Mouse (Mus musculus) brain, embryonic 14.5 days (tissue): Measurements from ENCODE around the gene Spg20. TPM values are rescaled to one million over a fixed set of nuclear protein-coding genes. Genes with fewer than 3 reads are reported as not detected.

ENCODE experiments used
- DNase-seq: peaks from one replicate; pipeline ENCODE4 v3.0.0-alpha.2; 2011; ENCODE audit warnings: low read depth
- CTCF ChIP-seq: fragments of 200-500 bp; IDR thresholded peaks from 2 replicates; pipeline ENCODE4 v1.5.1; 2012; ENCODE audit warnings: inconsistent platforms, mild to moderate bottlenecking, moderate library complexity, borderline replicate concordance; ENCODE audit not compliant: insufficient read depth, insufficient read length; ENCODE audit errors: extremely low read depth
- POLR2A ChIP-seq: fragments of 200-500 bp; IDR thresholded peaks from 2 replicates; pipeline ENCODE4 v1.6.1; 2012; ENCODE audit warnings: mild to moderate bottlenecking, inconsistent platforms, borderline replicate concordance; ENCODE audit not compliant: poor library complexity, insufficient read depth, insufficient read length, severe bottlenecking; ENCODE audit errors: extremely low read depth
- polyA plus RNA-seq: library from polyadenylated mRNA; depleted of rRNA; stranded (reverse); fragments of >200 nt; gene quantifications from 2 replicates; pipeline ENCODE4 v1.2.3, GENCODE M21; 2012

Spg20 gene
- polyA plus RNA-seq, 1 experiment: 15.7 TPM

DNA sequence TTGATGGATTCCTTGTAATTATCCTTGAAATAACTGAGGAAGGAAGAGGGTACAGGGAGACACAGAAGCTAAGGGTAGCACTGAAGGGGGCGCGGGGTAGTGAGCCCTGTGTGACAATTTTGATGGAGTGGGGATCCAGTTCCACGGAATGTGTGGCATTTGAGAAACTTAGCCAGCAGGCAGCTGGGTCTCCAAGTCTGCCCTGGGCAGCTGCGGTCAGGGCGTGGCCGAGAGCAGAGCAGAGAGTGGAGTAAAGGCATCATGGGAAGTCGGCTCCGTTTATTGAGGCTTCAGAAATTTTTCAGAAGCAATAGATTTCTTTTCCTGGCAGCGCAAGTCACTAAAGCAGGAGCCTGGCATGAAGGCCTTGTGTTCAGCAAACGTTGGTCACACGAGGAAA is 12.9 kb upstream of the Spg20 start:
- no peak for TF ChIP-seq CTCF
- no peak for TF ChIP-seq POLR2A
- no peak for DNase-seq

DNA sequence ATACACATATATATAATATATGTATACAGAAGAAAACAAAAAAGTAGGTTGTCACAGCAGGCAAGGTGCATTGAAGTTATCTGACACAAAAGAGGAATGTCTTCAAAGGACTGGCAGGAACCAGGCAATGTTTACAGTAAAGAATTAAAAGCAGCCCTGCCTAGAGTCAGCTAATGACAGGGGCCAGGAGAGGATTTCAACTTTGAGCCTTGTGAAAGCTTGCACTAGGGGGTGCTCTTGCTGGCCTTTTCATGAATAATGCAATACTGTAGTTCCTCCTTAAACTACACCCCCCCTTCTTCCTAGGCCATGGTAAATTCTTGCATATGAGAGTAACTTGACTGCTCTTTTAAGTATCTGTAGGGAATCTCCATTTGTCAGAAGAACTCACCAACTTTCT is 10.8 kb upstream of the Spg20 start:
- no peak for TF ChIP-seq POLR2A
- no peak for TF ChIP-seq CTCF
- DNase-seq: no peak

DNA sequence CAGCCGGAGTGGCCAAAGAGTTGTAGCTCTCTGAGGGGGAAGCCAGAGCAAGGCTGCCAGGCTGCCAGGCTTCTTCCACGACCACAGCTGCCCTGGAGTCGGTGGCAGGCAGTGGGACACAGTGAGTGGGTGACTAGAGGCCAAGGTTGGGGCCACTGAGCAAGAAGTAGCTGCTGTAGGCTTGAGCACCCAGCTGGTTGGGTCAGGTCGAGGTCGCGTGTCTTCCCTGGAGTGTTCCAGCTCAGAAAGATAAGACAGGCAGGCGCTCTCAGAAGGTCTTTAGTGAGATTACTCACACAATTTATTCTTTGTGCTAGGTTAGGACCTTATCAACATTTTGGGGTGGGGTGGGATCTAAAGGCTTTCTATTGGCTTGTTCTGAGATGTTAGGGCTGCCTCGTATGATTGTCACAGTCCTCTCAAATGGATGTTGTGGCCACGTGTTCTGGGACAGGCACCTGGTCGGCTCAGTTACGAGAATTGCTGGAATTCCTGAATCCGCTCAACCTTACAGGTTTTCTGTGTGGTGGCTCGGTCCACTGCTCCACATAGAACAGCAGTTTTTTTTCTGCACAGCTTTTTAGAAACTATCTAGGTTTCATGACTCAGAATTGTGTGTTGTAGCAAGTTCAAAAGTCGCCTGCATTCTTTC is 6.4 kb upstream of the Spg20 start:
- DNase-seq: no peak
- no peak for TF ChIP-seq POLR2A
- no peak for TF ChIP-seq CTCF

DNA sequence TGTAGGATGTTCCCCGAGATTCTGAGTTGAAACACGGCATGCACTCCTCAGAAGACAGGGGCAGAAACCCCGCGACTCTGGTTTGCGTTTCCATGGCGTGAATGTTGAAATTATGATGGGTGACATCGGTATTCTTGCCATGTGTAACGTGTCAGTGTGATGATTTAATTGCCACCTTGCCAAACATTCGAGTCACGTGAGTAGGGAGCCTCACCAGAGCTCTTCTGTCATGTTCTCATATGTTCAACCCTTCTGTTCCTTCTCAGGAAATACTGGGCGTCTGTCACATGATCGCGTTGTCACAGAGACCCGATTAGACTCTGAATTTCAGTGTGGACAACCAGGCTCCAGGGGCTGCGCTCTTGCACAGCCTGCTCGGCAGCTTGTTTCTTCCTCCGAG is 5.9 kb upstream of the Spg20 start:
- no peak for TF ChIP-seq CTCF
- no peak for TF ChIP-seq POLR2A
- peak; percentile 57 for DNase-seq

DNA sequence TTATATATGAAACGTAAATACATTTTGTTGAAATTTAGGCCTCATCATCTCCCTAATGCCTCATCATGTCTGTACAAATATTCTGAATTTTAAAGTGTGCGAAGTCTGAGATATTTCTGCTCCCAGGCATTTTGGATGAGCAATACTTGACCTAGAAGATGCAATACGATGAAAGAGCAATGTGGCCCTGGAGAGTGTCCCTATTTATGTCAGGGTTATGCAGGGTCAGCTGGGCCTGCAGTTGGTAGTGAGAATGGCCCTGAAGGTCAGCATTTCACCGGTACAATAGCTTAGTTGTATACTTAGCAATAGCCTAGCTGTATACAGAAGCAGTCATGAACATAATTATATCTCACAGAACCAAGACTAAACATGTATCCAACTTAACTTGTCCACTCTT is 2.8 kb upstream of the Spg20 start:
- TF ChIP-seq POLR2A: no peak
- TF ChIP-seq CTCF: no peak
- DNase-seq: no peak

DNA sequence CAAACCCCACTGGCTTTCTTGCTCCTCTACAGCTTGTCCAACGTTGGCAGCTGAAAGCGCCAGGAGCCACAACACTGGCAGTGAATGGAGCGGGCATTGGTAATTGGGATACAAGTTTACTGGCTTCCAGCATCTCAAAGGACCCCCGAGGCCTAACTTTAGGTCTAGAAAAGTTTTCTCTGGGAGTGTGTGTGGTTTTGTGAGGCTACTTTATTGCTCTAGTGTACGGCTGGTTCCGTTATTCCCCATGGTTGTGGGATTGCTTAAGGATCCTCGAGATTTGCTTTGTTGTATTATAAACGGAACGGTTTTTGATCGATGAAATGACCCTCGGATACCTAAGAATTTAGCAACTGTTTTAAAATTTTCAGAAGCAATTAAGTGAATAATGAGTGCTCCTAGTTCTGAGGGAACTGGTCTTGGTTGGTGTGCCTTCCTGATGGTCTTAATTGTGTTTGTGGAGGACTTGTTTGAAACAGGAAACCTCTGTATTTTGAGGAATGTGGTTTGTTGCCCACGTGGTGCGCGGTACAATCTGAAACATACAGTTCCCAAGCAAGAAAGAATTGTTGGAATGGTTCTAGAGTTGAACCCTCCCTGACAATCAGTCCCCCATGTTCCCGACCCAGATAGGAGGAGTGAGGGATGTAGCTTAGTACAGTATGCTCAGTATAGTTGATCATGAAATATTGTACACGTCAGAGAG is 955 bp downstream of the Spg20 start:
- DNase-seq: peak; percentile 53
- no peak for TF ChIP-seq CTCF
- no peak for TF ChIP-seq POLR2A

DNA sequence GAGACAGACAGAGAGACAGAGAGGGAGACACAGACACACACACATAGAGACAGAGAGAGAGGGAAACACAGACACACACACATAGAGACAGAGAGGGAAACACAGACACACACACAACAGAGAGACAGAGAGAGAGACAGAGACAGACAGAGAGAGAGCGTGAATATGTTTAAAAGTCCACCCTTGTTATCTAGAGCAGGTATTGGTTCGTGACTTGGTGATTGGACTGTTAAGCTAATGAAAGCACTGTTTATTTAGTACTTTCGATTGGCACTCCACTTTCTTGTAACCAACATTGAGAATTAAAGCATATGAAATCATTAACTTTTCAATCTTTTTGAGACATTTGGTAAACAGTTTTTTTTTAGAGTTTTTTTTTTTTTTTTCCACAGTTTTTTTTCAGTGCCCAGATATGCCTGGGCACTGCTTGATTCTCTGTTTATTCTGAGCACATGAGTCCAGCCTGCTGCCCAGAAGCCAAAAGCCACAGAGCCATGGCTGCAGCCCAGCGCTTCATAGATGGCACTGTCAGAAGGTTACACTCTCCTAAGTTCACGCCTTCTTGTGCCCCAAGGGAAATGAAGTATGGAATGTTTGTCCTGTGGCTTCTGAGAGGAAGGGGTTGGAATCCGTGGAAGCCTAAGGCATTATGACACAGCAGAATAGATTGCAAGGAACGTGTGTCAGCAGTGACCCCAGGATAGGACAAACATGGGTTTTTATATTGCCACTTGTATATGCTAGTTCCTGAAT is 2.6 kb downstream of the Spg20 start:
- no peak for DNase-seq
- TF ChIP-seq POLR2A (no peak), CTCF (no peak)

DNA sequence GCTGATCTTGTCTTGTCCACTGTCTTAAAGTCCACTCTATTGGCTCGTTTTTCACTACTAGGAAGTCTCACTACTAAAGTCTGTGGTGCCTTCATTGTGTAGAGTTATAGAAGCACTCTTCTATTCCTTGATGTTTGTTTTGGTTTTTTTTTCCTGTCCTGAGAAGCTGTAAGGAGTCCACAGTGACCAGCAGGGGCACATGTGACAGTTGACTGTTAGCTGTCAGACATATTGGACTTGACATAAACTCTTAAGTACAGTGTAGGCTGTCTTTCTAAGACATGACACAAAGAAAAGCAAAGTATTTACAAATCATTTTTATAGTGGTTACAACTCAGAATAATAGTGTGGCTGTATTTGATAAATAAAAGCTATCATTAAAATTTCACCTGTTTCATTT is 3.2 kb downstream of the Spg20 start:
- TF ChIP-seq POLR2A (no peak), CTCF (no peak)
- DNase-seq: no peak

DNA sequence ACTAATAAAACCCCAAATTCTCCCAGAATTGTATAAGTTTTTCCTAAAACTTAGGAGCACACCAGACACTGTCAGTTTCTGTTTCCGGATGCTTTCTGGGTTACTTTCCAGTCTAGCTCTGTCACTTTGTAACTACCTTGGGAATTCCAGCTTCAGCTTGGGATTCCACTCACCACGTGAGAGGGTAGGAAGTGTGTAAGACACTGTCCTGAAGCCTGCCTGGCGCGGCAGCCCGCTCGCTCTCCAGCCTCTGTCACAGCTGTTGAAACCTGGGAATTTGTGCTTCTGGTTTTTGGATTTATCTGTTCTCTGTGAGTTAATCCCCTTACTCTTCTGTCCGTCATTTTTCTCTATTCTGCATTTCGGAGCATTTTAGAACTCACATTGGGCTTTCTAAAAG is 4.1 kb downstream of the Spg20 start:
- no peak for DNase-seq
- TF ChIP-seq POLR2A (no peak), CTCF (no peak)

DNA sequence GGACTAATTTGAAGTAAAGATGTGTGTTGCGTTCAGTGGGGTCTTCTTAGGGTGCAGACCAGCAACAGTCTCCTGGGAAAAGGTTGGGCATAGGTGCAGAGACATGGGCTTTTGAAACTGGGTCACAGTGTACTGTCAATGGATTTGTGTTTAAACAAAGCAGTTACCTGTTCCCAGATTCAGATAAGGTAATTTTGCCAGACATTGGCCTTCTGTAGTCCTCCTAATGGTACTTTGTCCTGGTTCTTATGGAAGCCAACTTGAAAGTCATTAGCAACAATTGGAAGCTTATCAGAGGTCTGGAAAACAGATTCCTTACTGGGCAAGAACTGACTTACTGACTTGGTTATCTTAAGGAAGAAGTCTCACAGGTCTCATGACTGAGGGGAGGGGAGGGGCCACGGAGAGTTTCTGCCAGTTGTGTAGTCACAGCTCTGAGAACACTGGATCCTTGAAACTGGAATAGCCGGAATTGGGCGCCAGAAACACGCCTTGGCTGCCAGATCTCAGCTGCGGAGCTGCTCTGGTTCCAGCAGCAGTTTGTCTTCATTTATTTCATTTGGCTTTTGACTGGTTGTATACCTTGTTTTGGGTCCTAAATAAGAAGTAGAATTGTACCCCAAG is 7.5 kb downstream of the Spg20 start:
- no peak for TF ChIP-seq CTCF
- no peak for TF ChIP-seq POLR2A

DNA sequence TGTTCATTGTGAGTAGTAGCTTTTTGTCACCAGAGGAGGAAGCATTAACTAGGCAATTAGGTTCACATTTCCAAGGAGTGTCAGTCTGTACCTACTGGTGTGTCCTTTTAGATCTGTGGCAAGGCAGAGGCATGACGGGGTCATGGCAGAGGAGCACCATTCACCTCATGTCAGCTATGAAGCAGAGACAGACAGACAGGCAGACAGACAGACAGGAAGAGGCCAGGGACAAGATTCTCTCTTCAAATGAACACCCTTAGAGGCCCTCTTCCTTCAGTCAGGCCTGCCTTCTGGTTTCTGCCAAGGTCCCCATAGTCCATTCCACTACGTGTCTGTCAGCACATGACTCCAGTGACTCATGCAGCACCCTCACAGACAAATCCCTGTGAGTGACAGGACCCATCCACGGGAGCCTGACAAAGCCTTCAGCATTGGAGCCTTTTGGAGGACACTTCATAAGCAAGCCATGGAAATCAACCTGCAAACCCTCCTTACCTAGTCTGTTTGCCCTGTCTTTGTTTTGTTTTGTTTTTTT is 10.5 kb downstream of the Spg20 start:
- DNase-seq: no peak
- TF ChIP-seq CTCF: no peak
- TF ChIP-seq POLR2A: no peak

More for the DNA sequence above, 7.5 kb downstream of the Spg20 start:
- DNase-seq: no peak
